Mouse (Mus musculus): ENCODE data around the gene Scrn2. TPM values are rescaled to one million over a fixed set of nuclear protein-coding genes. Genes with fewer than 3 reads are reported as not detected.

The Scrn2 gene
- polyA plus RNA-seq, 1 experiment from 2014 or later: 14.5 TPM

DNA sequence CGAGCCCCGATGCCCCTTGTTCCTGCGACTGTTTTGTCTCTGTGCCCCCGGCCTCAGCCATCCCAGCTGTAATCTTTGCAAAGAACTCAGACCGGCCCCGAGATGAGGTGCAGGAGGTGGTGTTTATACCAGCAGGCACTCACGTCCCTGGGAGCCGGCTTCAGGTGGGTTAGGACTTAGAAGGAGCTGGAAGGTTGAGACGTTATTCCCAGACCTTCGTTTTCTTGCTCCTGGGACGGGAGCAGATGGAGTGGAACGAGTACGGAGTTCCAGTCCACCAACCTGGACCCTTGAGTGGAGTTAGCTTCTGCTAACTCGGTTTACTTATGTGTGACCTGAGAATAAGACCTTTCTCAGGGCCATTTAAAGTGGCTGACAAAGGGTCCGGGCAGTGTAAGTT lies 688 bp downstream of the Scrn2 start:
- Histone ChIP-seq H3K36me3 (ENCODE audit: control insufficient read depth, insufficient read depth, low read length) (no peaks in the 10 kb centered on the region), H3K9me3 (ENCODE audit: control insufficient read depth, low read length) (no peaks in the 10 kb centered on the region), H3K4me3 (ENCODE audit: low read length) (peak overlapping the region; percentile 60), H3K4me1 (ENCODE audit: control insufficient read depth, insufficient read depth, low read depth, low read length) (peaks cover 9% of the 10 kb centered on the region; the same call in 1 of the 2 replicates), H3K27me3 (replicated peaks; ENCODE audit: control insufficient read depth, insufficient read depth, low read length) (peaks cover under 1% of the 10 kb centered on the region; the same call in 1 of the 2 replicates), H3K4me2 (ENCODE audit: low read length) (peak overlapping the region; percentile 68), H3K9ac (ENCODE audit: low read depth, low read length) (peak overlapping the region; percentile 80), H3K27ac (ENCODE audit: low read depth, low read length) (no peak overlapping the region; the same call in 1 of the 2 replicates)
- WGBS: 22% methylated on average over 15 of the region's 15 CpGs
- ATAC-seq: 0 out of 2 replicates have a peak, but pooled peaks have one; percentile 6

DNA sequence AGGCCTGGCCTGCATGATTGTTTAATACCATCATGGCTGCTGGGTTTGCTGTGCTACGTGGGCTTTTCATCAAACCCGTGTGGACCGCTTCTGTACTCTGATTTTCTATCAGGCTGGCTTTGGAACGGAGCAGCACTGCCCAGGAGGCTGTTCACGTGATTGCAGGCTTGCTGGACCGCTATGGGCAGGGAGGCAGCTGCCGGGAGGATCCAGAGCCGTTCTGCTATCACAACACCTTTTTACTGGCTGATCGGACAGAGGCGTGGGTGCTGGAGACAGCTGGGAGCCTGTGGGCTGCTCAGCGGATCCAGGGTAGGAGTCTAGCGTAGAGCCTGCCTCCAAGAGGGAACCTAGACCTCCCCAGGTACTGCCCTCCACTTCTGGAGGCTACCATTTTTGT lies 2.2 kb downstream of the Scrn2 start:
- Histone ChIP-seq H3K9me3 (ENCODE audit: control insufficient read depth, low read length) (no peaks in the 10 kb centered on the region), H3K36me3 (ENCODE audit: control insufficient read depth, insufficient read depth, low read length) (no peaks in the 10 kb centered on the region), H3K9ac (ENCODE audit: low read depth, low read length) (no peak overlapping the region), H3K4me3 (ENCODE audit: low read length) (no peak overlapping the region), H3K4me2 (ENCODE audit: low read length) (no peak overlapping the region), H3K4me1 (ENCODE audit: control insufficient read depth, insufficient read depth, low read depth, low read length) (peaks cover 4% of the 10 kb centered on the region; the same call in 1 of the 2 replicates), H3K27me3 (replicated peaks; ENCODE audit: control insufficient read depth, insufficient read depth, low read length) (no peaks in the 10 kb centered on the region), H3K27ac (ENCODE audit: low read depth, low read length) (no peak overlapping the region)
- ATAC-seq: no peak
- WGBS: 81% methylated on average over 12 of the region's 12 CpGs

- H3K4me1 ChIP-seq (ENCODE audit: control insufficient read depth, insufficient read depth, low read depth, low read length): peaks cover 4% of the 10 kb centered on the region; the same call in 1 of the 2 replicates
- H3K4me3 ChIP-seq (ENCODE audit: low read length): no peak overlapping the region
- no peaks in the 10 kb centered on the region for H3K9me3 ChIP-seq (ENCODE audit: control insufficient read depth, low read length)
- H3K27me3 ChIP-seq (replicated peaks; ENCODE audit: control insufficient read depth, insufficient read depth, low read length): no peaks in the 10 kb centered on the region
- no peak overlapping the region for H3K9ac ChIP-seq (ENCODE audit: low read depth, low read length)
- H3K36me3 ChIP-seq (ENCODE audit: control insufficient read depth, insufficient read depth, low read length): no peaks in the 10 kb centered on the region
- WGBS: 92% methylated on average over 4 of the region's 4 CpGs
- no peak overlapping the region for H3K4me2 ChIP-seq (ENCODE audit: low read length)
- H3K27ac ChIP-seq (ENCODE audit: low read depth, low read length): no peak overlapping the region
- no peak for ATAC-seq
Observed at GRCm38 (mm10) chr11:97032499-97032898, 2.8 kb downstream of the Scrn2 start.

DNA sequence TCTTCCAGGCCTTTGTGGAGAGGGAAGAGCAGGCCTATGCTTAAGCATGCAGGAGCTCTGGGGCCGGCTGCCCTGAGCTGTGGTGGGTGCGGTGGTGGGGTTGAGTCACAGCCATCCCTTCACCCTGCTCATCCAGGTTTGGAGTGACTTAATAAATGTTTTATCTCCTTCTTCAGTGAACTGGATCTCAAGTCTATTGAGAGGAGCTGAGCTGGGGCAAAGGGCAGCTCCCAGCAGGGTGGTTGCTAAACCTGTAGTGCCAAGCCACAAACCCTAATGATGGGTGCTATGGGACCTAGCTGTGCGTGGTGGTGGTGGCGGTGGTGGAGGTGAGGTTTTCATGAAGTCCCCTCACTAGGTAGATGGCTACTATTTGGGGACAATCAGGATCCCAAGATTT lies 4.0 kb downstream of the Scrn2 start:
- Histone ChIP-seq H3K9ac (ENCODE audit: low read depth, low read length) (no peak overlapping the region), H3K9me3 (ENCODE audit: control insufficient read depth, low read length) (no peaks in the 10 kb centered on the region), H3K4me1 (ENCODE audit: control insufficient read depth, insufficient read depth, low read depth, low read length) (peaks cover 4% of the 10 kb centered on the region; the same call in 1 of the 2 replicates), H3K4me3 (ENCODE audit: low read length) (no peak overlapping the region), H3K27ac (ENCODE audit: low read depth, low read length) (no peak overlapping the region), H3K27me3 (replicated peaks; ENCODE audit: control insufficient read depth, insufficient read depth, low read length) (no peaks in the 10 kb centered on the region), H3K4me2 (ENCODE audit: low read length) (no peak overlapping the region), H3K36me3 (ENCODE audit: control insufficient read depth, insufficient read depth, low read length) (no peaks in the 10 kb centered on the region)
- no peak for ATAC-seq
- WGBS: 86% methylated on average over 4 of the region's 4 CpGs

DNA sequence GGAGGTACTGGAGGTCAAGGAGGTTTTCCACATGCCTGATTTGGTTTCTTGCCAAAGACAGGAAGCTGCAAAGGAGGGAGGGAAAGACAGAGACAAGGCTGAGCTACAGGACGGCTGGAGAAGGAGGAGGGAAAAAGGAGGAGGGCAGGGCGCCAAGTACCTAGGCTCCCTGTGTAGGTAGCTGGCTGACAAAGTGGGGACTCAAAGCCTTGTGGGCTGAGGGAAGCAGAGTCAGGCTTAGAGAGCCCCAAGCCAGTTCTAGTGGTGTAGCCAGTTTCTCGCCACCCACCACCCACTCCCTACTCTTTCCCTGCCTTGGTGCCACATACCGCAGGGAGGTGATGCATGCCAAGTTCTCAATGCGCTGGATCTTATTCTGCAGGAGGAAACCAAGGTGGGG lies 6.4 kb downstream of the Scrn2 start:
- Histone ChIP-seq H3K4me2 (ENCODE audit: low read length) (no peak overlapping the region), H3K27ac (ENCODE audit: low read depth, low read length) (no peak overlapping the region), H3K27me3 (replicated peaks; ENCODE audit: control insufficient read depth, insufficient read depth, low read length) (no peaks in the 10 kb centered on the region), H3K36me3 (ENCODE audit: control insufficient read depth, insufficient read depth, low read length) (no peaks in the 10 kb centered on the region), H3K9ac (ENCODE audit: low read depth, low read length) (no peak overlapping the region; the same call in 1 of the 2 replicates), H3K9me3 (ENCODE audit: control insufficient read depth, low read length) (no peaks in the 10 kb centered on the region), H3K4me1 (ENCODE audit: control insufficient read depth, insufficient read depth, low read depth, low read length) (peaks cover 2% of the 10 kb centered on the region; the same call in 1 of the 2 replicates), H3K4me3 (ENCODE audit: low read length) (no peak overlapping the region)
- 80% methylated on average over 5 of the region's 5 CpGs for WGBS
- no peak for ATAC-seq

DNA sequence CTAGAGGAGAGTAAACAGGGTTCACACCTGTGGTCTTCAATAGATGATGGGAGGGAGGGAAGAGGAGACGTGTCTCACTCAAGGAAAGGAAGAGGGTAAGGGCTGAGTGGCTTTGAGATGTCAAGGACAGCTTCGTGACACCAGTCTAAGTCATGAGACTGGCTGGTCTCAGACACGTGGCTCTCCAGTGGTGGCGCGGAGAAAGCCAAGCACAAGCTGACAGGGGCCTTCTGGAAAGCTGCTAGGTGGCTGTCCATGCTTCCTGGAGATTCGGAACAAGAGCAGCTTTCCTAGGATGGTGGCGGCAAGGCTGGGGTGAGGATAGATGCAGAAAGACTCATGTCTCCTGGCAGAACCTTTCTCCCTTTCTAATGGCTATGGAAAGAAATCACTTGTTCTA lies 9.1 kb downstream of the Scrn2 start:
- WGBS: 67% methylated on average over 7 of the region's 7 CpGs

GRCm38 (mm10) chr11:97040301-97041021 lies 10.7 kb downstream of the Scrn2 start:
- H3K4me3 ChIP-seq (ENCODE audit: low read length): peak overlapping the region; percentile 82
- peak overlapping the region; percentile 65 for H3K9ac ChIP-seq (ENCODE audit: low read depth, low read length)
- no peak for ATAC-seq
- H3K36me3 ChIP-seq (ENCODE audit: control insufficient read depth, insufficient read depth, low read length): peaks cover 5% of the 10 kb centered on the region
- no peaks in the 10 kb centered on the region for H3K27me3 ChIP-seq (replicated peaks; ENCODE audit: control insufficient read depth, insufficient read depth, low read length)
- peak overlapping the region; percentile 82 for H3K4me2 ChIP-seq (ENCODE audit: low read length)
- WGBS: 51% methylated on average over 12 of the region's 12 CpGs
- no peaks in the 10 kb centered on the region for H3K9me3 ChIP-seq (ENCODE audit: control insufficient read depth, low read length)
- H3K4me1 ChIP-seq (ENCODE audit: control insufficient read depth, insufficient read depth, low read depth, low read length): peaks cover 9% of the 10 kb centered on the region
- H3K27ac ChIP-seq (ENCODE audit: low read depth, low read length): no peak overlapping the region

More for the DNA sequence above, 9.1 kb downstream of the Scrn2 start:
- no peak for ATAC-seq
- peaks cover 9% of the 10 kb centered on the region for H3K4me1 ChIP-seq (ENCODE audit: control insufficient read depth, insufficient read depth, low read depth, low read length)
- no peak overlapping the region for H3K27ac ChIP-seq (ENCODE audit: low read depth, low read length)
- H3K36me3 ChIP-seq (ENCODE audit: control insufficient read depth, insufficient read depth, low read length): no peaks in the 10 kb centered on the region
- no peaks in the 10 kb centered on the region for H3K9me3 ChIP-seq (ENCODE audit: control insufficient read depth, low read length)
- H3K27me3 ChIP-seq (replicated peaks; ENCODE audit: control insufficient read depth, insufficient read depth, low read length): no peaks in the 10 kb centered on the region
- H3K4me3 ChIP-seq (ENCODE audit: low read length): no peak overlapping the region
- H3K9ac ChIP-seq (ENCODE audit: low read depth, low read length): no peak overlapping the region
- no peak overlapping the region for H3K4me2 ChIP-seq (ENCODE audit: low read length)

DNA sequence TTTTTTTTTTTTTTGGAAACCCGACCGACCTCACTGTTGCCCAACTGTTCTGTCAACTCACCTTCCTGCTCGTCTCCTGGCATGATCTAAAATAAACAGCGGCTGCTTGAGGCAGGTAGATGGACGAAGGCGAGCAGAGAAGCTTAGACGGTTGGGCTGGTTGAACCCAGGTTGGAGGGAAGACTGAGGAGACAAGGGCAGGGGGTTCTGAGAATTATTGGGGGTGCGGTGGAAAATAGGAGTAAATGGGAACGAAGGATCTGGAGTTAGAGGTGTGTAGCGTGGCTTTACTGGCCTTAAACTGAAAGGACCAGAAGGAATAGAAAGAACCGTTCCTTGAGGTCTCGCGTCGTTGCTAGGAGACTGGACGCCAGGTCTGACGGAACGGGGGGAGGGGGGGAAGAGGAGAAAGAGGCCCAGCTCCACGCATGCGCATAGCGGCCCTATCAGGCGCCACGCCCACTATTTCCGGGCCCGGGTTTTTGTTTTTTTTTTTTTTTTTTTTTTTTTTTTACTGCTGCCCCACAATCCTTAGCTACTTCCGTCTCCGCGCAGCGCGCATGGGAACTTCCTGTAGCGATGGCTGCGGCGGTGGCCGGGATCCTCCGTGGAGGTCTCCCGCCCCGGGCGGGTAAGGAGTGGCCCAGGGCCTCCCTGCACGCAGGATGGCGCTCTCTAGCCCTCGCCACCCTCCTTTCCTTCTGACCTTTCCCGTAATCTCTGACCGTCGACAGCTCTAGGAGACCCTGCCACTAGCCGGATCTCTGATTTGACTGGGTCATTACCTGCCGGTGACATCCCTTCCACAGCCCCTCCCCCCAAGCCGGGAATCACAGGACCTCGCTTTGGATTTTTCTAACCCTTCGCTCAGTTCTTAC lies 11.5 kb downstream of the Scrn2 start, which contains the start of the genes Lrrc46 and Mrpl10:
Gene Lrrc46, minus strand, starts transcription at position 386 of the 878 bp plus-strand sequence.
Gene Mrpl10, plus strand, starts transcription at position 539 of the 878 bp plus-strand sequence.
- peak within 1 kb of the TSS; percentile 90 for H3K9ac ChIP-seq (ENCODE audit: low read depth, low read length)
- peak within 1 kb of the TSS; percentile 82 for H3K4me3 ChIP-seq (ENCODE audit: low read length)
- ATAC-seq: peak; percentile 93
- H3K27me3 ChIP-seq (replicated peaks; ENCODE audit: control insufficient read depth, insufficient read depth, low read length): no peaks in the 10 kb centered on the region
- H3K4me1 ChIP-seq (ENCODE audit: control insufficient read depth, insufficient read depth, low read depth, low read length): peaks cover 9% of the 10 kb centered on the region
- peaks cover 5% of the 10 kb centered on the region for H3K36me3 ChIP-seq (ENCODE audit: control insufficient read depth, insufficient read depth, low read length)
- H3K27ac ChIP-seq (ENCODE audit: low read depth, low read length): peak within 1 kb of the TSS; percentile 76
- WGBS: under 1% methylated on average over 48 of the region's 48 CpGs
- peak within 1 kb of the TSS; percentile 88 for H3K4me2 ChIP-seq (ENCODE audit: low read length)
- H3K9me3 ChIP-seq (ENCODE audit: control insufficient read depth, low read length): no peaks in the 10 kb centered on the region

DNA sequence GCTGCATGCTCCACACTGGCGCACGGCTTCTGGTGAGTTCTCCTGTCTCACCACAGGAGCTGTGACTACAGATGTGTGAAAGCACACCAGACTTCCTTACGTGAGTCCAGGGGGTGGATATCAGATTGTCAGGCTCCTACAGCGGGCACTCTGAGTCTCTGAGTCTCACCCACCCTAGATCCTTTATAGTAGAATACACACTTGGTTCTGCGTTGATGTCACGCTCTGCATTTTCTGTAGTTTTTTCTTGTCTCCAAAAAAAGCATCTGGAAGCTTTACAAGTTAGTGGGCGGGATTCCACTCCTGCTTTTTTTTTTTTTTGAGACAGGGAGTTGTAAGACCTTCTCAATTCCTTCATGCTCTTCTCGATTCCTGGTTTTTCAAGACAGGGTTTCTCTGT lies 15.2 kb downstream of the Scrn2 start:
- peaks cover 9% of the 10 kb centered on the region for H3K4me1 ChIP-seq (ENCODE audit: control insufficient read depth, insufficient read depth, low read depth, low read length)
- H3K4me3 ChIP-seq (ENCODE audit: low read length): no peak overlapping the region
- ATAC-seq: no peak
- 97% methylated on average over 8 of the region's 8 CpGs for WGBS
- H3K36me3 ChIP-seq (ENCODE audit: control insufficient read depth, insufficient read depth, low read length): peaks cover 8% of the 10 kb centered on the region
- H3K9ac ChIP-seq (ENCODE audit: low read depth, low read length): no peak overlapping the region
- H3K4me2 ChIP-seq (ENCODE audit: low read length): no peak overlapping the region
- no peaks in the 10 kb centered on the region for H3K9me3 ChIP-seq (ENCODE audit: control insufficient read depth, low read length)
- no peak overlapping the region for H3K27ac ChIP-seq (ENCODE audit: low read depth, low read length)
- no peaks in the 10 kb centered on the region for H3K27me3 ChIP-seq (replicated peaks; ENCODE audit: control insufficient read depth, insufficient read depth, low read length)

All from hindbrain, embryonic 16.5 days (tissue).